Comparison of ENCODE assay signal across 7 mouse cellular contexts in genomic region chr11:63131693-63132040, GRCm38 (mm10). TPM values are rescaled to one million over a fixed set of nuclear protein-coding genes. Genes with fewer than 3 reads are reported as not detected.
DNase-seq lines count a peak whose midpoint lies in the region; ATAC-seq and TF ChIP-seq lines count a peak whose summit lies in the region.

No protein-coding gene starts in this region.

- TF ChIP-seq CTCF in lung, embryonic 14.5 days (IDR thresholded peaks at IDR 0.05; ENCODE audit: low read depth): no peak

- H3K27ac ChIP-seq in lung, embryonic 14.5 days (ENCODE audit: low read depth): peak overlapping the region; percentile 96
- H3K27ac ChIP-seq in forebrain, embryonic 10.5 days: no peak overlapping the region
- H3K27ac ChIP-seq in limb, embryonic 10.5 days: peak overlapping the region; percentile 92; the same call in 1 of the 2 replicates
- 0 out of 2 replicates have a peak overlapping the region, but pooled peaks have one; percentile 11 for H3K27ac ChIP-seq in neural tube, embryonic 15.5 days (replicated peaks)

- ATAC-seq in lung, embryonic 14.5 days (ENCODE audit: insufficient read depth): no peak
- no peak for ATAC-seq in neural tube, embryonic 15.5 days (ENCODE audit: low FRiP score)

- no peaks in the 10 kb centered on the region for H3K9me3 ChIP-seq in lung, embryonic 14.5 days (ENCODE audit: low read depth, low read length)
- no peaks in the 10 kb centered on the region for H3K9me3 ChIP-seq in forebrain, embryonic 10.5 days
- H3K9me3 ChIP-seq in limb, embryonic 10.5 days (replicated peaks): no peaks in the 10 kb centered on the region
- H3K9me3 ChIP-seq in neural tube, embryonic 15.5 days (replicated peaks): no peaks in the 10 kb centered on the region

- peak overlapping the region; percentile 56 for H3K4me3 ChIP-seq in lung, embryonic 14.5 days (ENCODE audit: low read depth, low read length)
- peak overlapping the region; percentile 68 for H3K4me3 ChIP-seq in forebrain, embryonic 10.5 days
- peak overlapping the region; percentile 67 for H3K4me3 ChIP-seq in limb, embryonic 10.5 days
- H3K4me3 ChIP-seq in neural tube, embryonic 15.5 days (replicated peaks): peak overlapping the region; percentile 60

- H3K4me1 ChIP-seq in lung, embryonic 14.5 days (ENCODE audit: insufficient read depth): peaks cover 37% of the 10 kb centered on the region
- peaks cover 45% of the 10 kb centered on the region for H3K4me1 ChIP-seq in forebrain, embryonic 10.5 days
- H3K4me1 ChIP-seq in limb, embryonic 10.5 days: peaks cover 64% of the 10 kb centered on the region
- peaks cover 56% of the 10 kb centered on the region for H3K4me1 ChIP-seq in neural tube, embryonic 15.5 days

- peaks cover 20% of the 10 kb centered on the region for H3K27me3 ChIP-seq in lung, embryonic 14.5 days (ENCODE audit: insufficient read depth, low read length)
- H3K27me3 ChIP-seq in forebrain, embryonic 10.5 days (ENCODE audit: poor library complexity, severe bottlenecking): peaks cover 90% of the 10 kb centered on the region
- H3K27me3 ChIP-seq in limb, embryonic 10.5 days (ENCODE audit: low read depth, poor library complexity, severe bottlenecking): peaks cover 67% of the 10 kb centered on the region
- H3K27me3 ChIP-seq in neural tube, embryonic 15.5 days (replicated peaks): peaks cover 62% of the 10 kb centered on the region

- 3% methylated on average over 11 of the region's 11 CpGs for WGBS in lung, embryonic 14.5 days
- WGBS in forebrain, embryonic 10.5 days: 9% methylated on average over 11 of the region's 11 CpGs
- WGBS in limb, embryonic 10.5 days: 4% methylated on average over 11 of the region's 11 CpGs
- WGBS in neural tube, embryonic 15.5 days: 10% methylated on average over 11 of the region's 11 CpGs

- H3K4me2 ChIP-seq in lung, embryonic 14.5 days: peak overlapping the region; percentile 82
- peak overlapping the region; percentile 99 for H3K4me2 ChIP-seq in neural tube, embryonic 15.5 days

- peaks cover 25% of the 10 kb centered on the region for H3K36me3 ChIP-seq in lung, embryonic 14.5 days (ENCODE audit: insufficient read depth)
- no peaks in the 10 kb centered on the region for H3K36me3 ChIP-seq in forebrain, embryonic 10.5 days (replicated peaks)
- H3K36me3 ChIP-seq in limb, embryonic 10.5 days: no peaks in the 10 kb centered on the region
- no peaks in the 10 kb centered on the region for H3K36me3 ChIP-seq in neural tube, embryonic 15.5 days

- peak; percentile 37 for DNase-seq in lung, embryonic 14.5 days
- DNase-seq in lung, postnatal 25 days (ENCODE audit: low spot score): no peak
- no peak for DNase-seq in forebrain, embryonic 10.5 days (ENCODE audit: extremely low spot score, low spot score)
- no peak for DNase-seq in limb, embryonic 10.5 days (ENCODE audit: low spot score)
- DNase-seq in thymus, postnatal 36 days: no peak
- DNase-seq in left cerebral cortex, adult 8-10 months (ENCODE audit: low spot score in 2 of 2): no peak

- peak overlapping the region; percentile 74 for H3K9ac ChIP-seq in lung, embryonic 14.5 days
- peak overlapping the region; percentile 61 for H3K9ac ChIP-seq in neural tube, embryonic 15.5 days (replicated peaks)

RNA-seq across cellular contexts. Expression of gene Pmp22, which starts 2.9 kb away (rescaled TPM):
- 223 and 230 TPM in 2 replicates for polyA plus RNA-seq in lung, embryonic 14.5 days (2014; fragmentation: Nextera tagmentation; extraction: Ambion mirVana)
- polyA plus RNA-seq in forebrain, embryonic 10.5 days (2016; fragmentation: Nextera tagmentation; extraction: Ambion mirVana): 12.9 and 15.6 TPM in 2 replicates
- 27.7 and 29.8 TPM in 2 replicates for polyA plus RNA-seq in limb, embryonic 10.5 days (2016; fragmentation: Nextera tagmentation; extraction: Ambion mirVana)
- polyA plus RNA-seq in neural tube, embryonic 15.5 days (2015; fragmentation: Nextera tagmentation; extraction: Ambion mirVana): 43.7 and 54.5 TPM in 2 replicates
- 10 to 100 TPM; 37.8 to 50.7 (median 45.0) TPM for total RNA-seq in left cerebral cortex, adult 8-10 months (2022)
